Mouse (Mus musculus) spleen, adult 2 months (tissue): Measurements from ENCODE around the gene Hbb-y.

ENCODE experiments used
- CTCF ChIP-seq: fragments of 200-500 bp; IDR thresholded peaks from 2 replicates; pipeline ENCODE4 v1.5.1; 2011; ENCODE audit warnings: mild to moderate bottlenecking, inconsistent platforms; ENCODE audit not compliant: insufficient read depth, insufficient read length, insufficient replicate concordance; ENCODE audit errors: extremely low read depth
- POLR2A ChIP-seq: fragments of 200-500 bp; IDR thresholded peaks from 2 replicates; pipeline ENCODE4 v1.6.1; 2011; ENCODE audit warnings: low read depth, low read length, inconsistent platforms

GRCm38 (mm10) chr7:103813766-103814165 is 39.2 kb downstream of the Hbb-y start, which contains the start of gene Hbb-bt:
- TF ChIP-seq CTCF (no peak), POLR2A (no peak)
